Mouse (Mus musculus) heart, adult 2 months (tissue): Measurements from ENCODE around the gene Mon2. TPM values are rescaled to one million over a fixed set of nuclear protein-coding genes. Genes with fewer than 3 reads are reported as not detected.
A peak's percentile ranks its signal among the peaks of the same experiment; 100 is the strongest.

Source experiments
- DNase-seq, 2 experiments: peaks; one replicate each; pipeline ENCODE4 v3.0.0; 2021
- H3K27ac ChIP-seq: fragments of 200-600 bp; 2 replicates; pipeline ENCODE4 v1.8.1; 2022
- H3K27me3 ChIP-seq: fragments of 200-500 bp; 2 replicates; pipeline ENCODE4 v1.6.1; 2012; ENCODE audit warnings: mild to moderate bottlenecking, low read length, inconsistent platforms, mixed read lengths; ENCODE audit not compliant: control insufficient read depth, insufficient read depth
- H3K36me3 ChIP-seq: fragments of 200-500 bp; 2 replicates; pipeline ENCODE4 v1.6.1; 2012; ENCODE audit warnings: low read length, inconsistent platforms; ENCODE audit not compliant: control insufficient read depth, insufficient read depth
- H3K4me1 ChIP-seq: fragments of 200-500 bp; 2 replicates; pipeline ENCODE4 v1.6.1; 2011; ENCODE audit warnings: low read length; ENCODE audit not compliant: control insufficient read depth, insufficient read depth
- H3K4me3 ChIP-seq: fragments of 200-600 bp; 2 replicates; pipeline ENCODE4 v1.8.1; 2022
- H3K79me2 ChIP-seq: fragments of 200-500 bp; replicated peaks from 2 replicates; pipeline ENCODE4 v1.6.1; 2012; ENCODE audit warnings: mild to moderate bottlenecking, inconsistent platforms, low read length, moderate library complexity, mixed read lengths; ENCODE audit not compliant: control insufficient read depth, insufficient read depth
- H3K9ac ChIP-seq: fragments of 200-500 bp; 2 replicates; pipeline ENCODE4 v1.6.1; 2012; ENCODE audit warnings: low read depth, mild to moderate bottlenecking, control low read depth, inconsistent platforms, low read length, mixed read lengths
- CTCF ChIP-seq: fragments of 200-600 bp; IDR thresholded peaks from 2 replicates; pipeline ENCODE4 v1.8.1; 2022; ENCODE audit warnings: antibody characterized with exemption, mild to moderate bottlenecking, moderate library complexity
- EP300 ChIP-seq: fragments of 200-500 bp; IDR thresholded peaks from 2 replicates; pipeline ENCODE4 v1.6.1; 2011; ENCODE audit warnings: low read depth, low read length, control low read depth; ENCODE audit not compliant: insufficient read depth
- POLR2A ChIP-seq: fragments of 200-500 bp; IDR thresholded peaks from 2 replicates; pipeline ENCODE4 v1.6.1; 2011; ENCODE audit warnings: mild to moderate bottlenecking, low read depth, low read length, control low read depth; ENCODE audit not compliant: insufficient read depth
- WGBS: fragments of 180-500 bp; shearing (Covaris S2); methylation state at CpG from one replicate; pipeline ENCODE4 v1.1.7; 2018; 5-methylcytosine and 5-hydroxymethylcytosine counted together
- intact Hi-C: fragments of 180-260 bp; cut with DNase I; formaldehyde crosslinking; loops from one replicate; pipeline ENCODE4 v1.15.1; 2025
- polyA plus RNA-seq: library from polyadenylated mRNA; depleted of rRNA; stranded (reverse); fragments of >200 nt; gene quantifications from 2 replicates; pipeline ENCODE4 v1.2.3, GENCODE M21; 2012
- total RNA-seq, 2 experiments: library from RNA; stranded (reverse); gene quantifications; 2 replicates each; pipeline ENCODE4 v1.2.3; 2021

Gene Mon2
- total and polyA plus RNA-seq, 3 experiments: 29.0 to 39.5 (median 35.7) TPM

- H3K9ac ChIP-seq: peak overlapping the region; percentile 6; the same call in 1 of the 2 replicates
- intact Hi-C loops: loop anchor here (2.0 kb wide), 1 partner anchor 19 kb away; no protein-coding TSS in a partner anchor
- 15% methylated on average over 21 of the region's 21 CpGs for WGBS
- H3K36me3 ChIP-seq: no peaks in the 10 kb centered on the region
- DNase-seq: no peak
- no peak overlapping the region for H3K4me3 ChIP-seq
- TF ChIP-seq POLR2A: no peak
- no peak for TF ChIP-seq CTCF
- TF ChIP-seq EP300: no peak
- H3K27ac ChIP-seq: no peak overlapping the region
- H3K79me2 ChIP-seq: no peaks in the 10 kb centered on the region
- H3K4me1 ChIP-seq: peaks cover 2% of the 10 kb centered on the region
- H3K27me3 ChIP-seq: no peaks in the 10 kb centered on the region
Observed at GRCm38 (mm10) chr10:122963463-122964240, 112.7 kb downstream of the Mon2 start.

- intact Hi-C loops: no loop called here
- H3K4me1 ChIP-seq: peaks cover 2% of the 10 kb centered on the region
- TF ChIP-seq EP300: no peak
- no peak for TF ChIP-seq POLR2A
- TF ChIP-seq CTCF: no peak
- WGBS: 83% methylated on average over 9 of the region's 9 CpGs
- no peak overlapping the region for H3K27ac ChIP-seq
- H3K9ac ChIP-seq: no peak overlapping the region
- no peak for DNase-seq
- H3K36me3 ChIP-seq: no peaks in the 10 kb centered on the region
- H3K79me2 ChIP-seq: no peaks in the 10 kb centered on the region
- H3K4me3 ChIP-seq: no peak overlapping the region
- H3K27me3 ChIP-seq: no peaks in the 10 kb centered on the region
Observed at GRCm38 (mm10) chr10:122962651-122963050, 113.7 kb downstream of the Mon2 start.

- TF ChIP-seq POLR2A (no peak), EP300 (no peak), CTCF (no peak)
- intact Hi-C loops: no loop called here
- no peaks in the 10 kb centered on the region for H3K27me3 ChIP-seq
- no peak overlapping the region for H3K27ac ChIP-seq
- no peak overlapping the region for H3K4me3 ChIP-seq
- WGBS: 78% methylated on average over 9 of the region's 9 CpGs
- H3K79me2 ChIP-seq: no peaks in the 10 kb centered on the region
- DNase-seq: no peak
- H3K9ac ChIP-seq: no peak overlapping the region
- H3K4me1 ChIP-seq: peaks cover 2% of the 10 kb centered on the region
- no peaks in the 10 kb centered on the region for H3K36me3 ChIP-seq
Observed at GRCm38 (mm10) chr10:122961494-122961893, 114.8 kb downstream of the Mon2 start.

GRCm38 (mm10) chr10:122960738-122961137, 115.6 kb downstream of the Mon2 start:
- Histone ChIP-seq H3K27ac (peak overlapping the region; percentile 60), H3K36me3 (no peaks in the 10 kb centered on the region), H3K27me3 (no peaks in the 10 kb centered on the region), H3K4me3 (no peak overlapping the region), H3K9ac (peak overlapping the region; percentile 14; the same call in 1 of the 2 replicates), H3K79me2 (no peaks in the 10 kb centered on the region), H3K4me1 (peaks cover 2% of the 10 kb centered on the region; the same call in 1 of the 2 replicates)
- no peak for DNase-seq
- TF ChIP-seq CTCF (no peak), POLR2A (no peak), EP300 (no peak)
- WGBS: 67% methylated on average over 16 of the region's 16 CpGs
- intact Hi-C loops: no loop called here

GRCm38 (mm10) chr10:122960216-122960615, 116.1 kb downstream of the Mon2 start:
- H3K27ac ChIP-seq: peak overlapping the region; percentile 60
- H3K9ac ChIP-seq: no peak overlapping the region
- peak; percentile 44 to 50 for DNase-seq
- no peaks in the 10 kb centered on the region for H3K27me3 ChIP-seq
- no peak overlapping the region for H3K4me3 ChIP-seq
- TF ChIP-seq CTCF (no peak), EP300 (0 out of 2 replicates have a peak, but pooled peaks have one; percentile 28)
- peaks cover 2% of the 10 kb centered on the region; the same call in 1 of the 2 replicates for H3K4me1 ChIP-seq
- no peaks in the 10 kb centered on the region for H3K36me3 ChIP-seq
- intact Hi-C loops: no loop called here
- 72% methylated on average over 16 of the region's 16 CpGs for WGBS
- no peaks in the 10 kb centered on the region for H3K79me2 ChIP-seq

GRCm38 (mm10) chr10:122958699-122959098, 117.6 kb downstream of the Mon2 start:
- intact Hi-C loops: no loop called here
- no peak for DNase-seq
- H3K79me2 ChIP-seq: no peaks in the 10 kb centered on the region
- no peak overlapping the region for H3K9ac ChIP-seq
- H3K4me3 ChIP-seq: no peak overlapping the region
- WGBS: 87% methylated on average over 5 of the region's 5 CpGs
- H3K4me1 ChIP-seq: no peaks in the 10 kb centered on the region; the same call in 1 of the 2 replicates
- H3K36me3 ChIP-seq: no peaks in the 10 kb centered on the region
- no peak overlapping the region for H3K27ac ChIP-seq
- no peaks in the 10 kb centered on the region for H3K27me3 ChIP-seq
- TF ChIP-seq EP300: no peak
- no peak for TF ChIP-seq POLR2A
- no peak for TF ChIP-seq CTCF
